Mouse (Mus musculus): ENCODE data around the gene Rpgrip1.
"Not testable (repeated sequence)": the region's sequence is repeated elsewhere in the genome, so short reads cannot be mapped to it uniquely, and the experiment has no call there.

Rpgrip1 gene

GRCm38 (mm10) chr14:52110346-52110745, at the start of gene Rpgrip1:
TSS of gene Rpgrip1 (plus strand) at chr14:52110704.
- DNase-seq (ENCODE audit: low spot score in 2 of 2): no peak

- DNase-seq (ENCODE audit: low spot score in 2 of 2): no peak
Measured at GRCm38 (mm10) chr14:52060800-52061199, 49.7 kb upstream of the Rpgrip1 start.

- DNase-seq (ENCODE audit: low spot score in 2 of 2): no peak
Measured at GRCm38 (mm10) chr14:52061798-52062197, 48.7 kb upstream of the Rpgrip1 start.

- DNase-seq (ENCODE audit: low spot score in 2 of 2): no peak
Measured at GRCm38 (mm10) chr14:52066135-52066534, 44.4 kb upstream of the Rpgrip1 start.

GRCm38 (mm10) chr14:52071599-52072137, 38.8 kb upstream of the Rpgrip1 start:
- DNase-seq (ENCODE audit: low spot score in 2 of 2): no peak

GRCm38 (mm10) chr14:52083083-52083482, 27.4 kb upstream of the Rpgrip1 start:
- DNase-seq (ENCODE audit: low spot score in 2 of 2): no peak

GRCm38 (mm10) chr14:52094533-52094932, 16.0 kb upstream of the Rpgrip1 start:
- DNase-seq (ENCODE audit: low spot score in 2 of 2): no peak

- not testable (repeated sequence) for DNase-seq (ENCODE audit: low spot score in 2 of 2)
Measured at GRCm38 (mm10) chr14:52097191-52097590, 13.3 kb upstream of the Rpgrip1 start.

GRCm38 (mm10) chr14:52098387-52098786, 12.1 kb upstream of the Rpgrip1 start:
- not testable (repeated sequence) for DNase-seq (ENCODE audit: low spot score in 2 of 2)

- no peak for DNase-seq (ENCODE audit: low spot score in 2 of 2)
Measured at GRCm38 (mm10) chr14:52099563-52099962, 10.9 kb upstream of the Rpgrip1 start.

GRCm38 (mm10) chr14:52100170-52100960, 10.1 kb upstream of the Rpgrip1 start:
- no peak for DNase-seq (ENCODE audit: low spot score in 2 of 2)

- DNase-seq (ENCODE audit: low spot score in 2 of 2): no peak
Measured at GRCm38 (mm10) chr14:52101285-52102157, 9.0 kb upstream of the Rpgrip1 start.

GRCm38 (mm10) chr14:52103474-52103855, 7.0 kb upstream of the Rpgrip1 start:
- DNase-seq (ENCODE audit: low spot score in 2 of 2): no peak

GRCm38 (mm10) chr14:52103856-52104676, 6.4 kb upstream of the Rpgrip1 start, which contains the start of gene Hnrnpc:
TSS of gene Hnrnpc (minus strand) at chr14:52104028.
- peak; percentile 100 for DNase-seq (ENCODE audit: low spot score in 2 of 2)

- DNase-seq (ENCODE audit: low spot score in 2 of 2): no peak
Measured at GRCm38 (mm10) chr14:52104677-52105285, 5.7 kb upstream of the Rpgrip1 start.

GRCm38 (mm10) chr14:52105308-52105707, 5.2 kb upstream of the Rpgrip1 start:
- DNase-seq (ENCODE audit: low spot score in 2 of 2): no peak

GRCm38 (mm10) chr14:52106741-52107140, 3.8 kb upstream of the Rpgrip1 start:
- peak; percentile 49 to 68 for DNase-seq (ENCODE audit: low spot score in 2 of 2)

GRCm38 (mm10) chr14:52108025-52108424, 2.5 kb upstream of the Rpgrip1 start:
- DNase-seq (ENCODE audit: low spot score in 2 of 2): no peak

- no peak for DNase-seq (ENCODE audit: low spot score in 2 of 2)
Measured at GRCm38 (mm10) chr14:52114101-52114500, 3.6 kb downstream of the Rpgrip1 start.

GRCm38 (mm10) chr14:52117241-52117640, 6.7 kb downstream of the Rpgrip1 start:
- DNase-seq (ENCODE audit: low spot score in 2 of 2): no peak

- no peak for DNase-seq (ENCODE audit: low spot score in 2 of 2)
Measured at GRCm38 (mm10) chr14:52118456-52118822, 7.9 kb downstream of the Rpgrip1 start.
